Mouse (Mus musculus) naive thymus-derived CD4-positive, alpha-beta T cell, adult 2 months (primary cell): ENCODE measurements around the gene Snx29.
"Not testable (repeated sequence)": the region's sequence is repeated elsewhere in the genome, so short reads cannot be mapped to it uniquely, and the experiment has no call there.

Source experiments
- DNase-seq: peaks from one replicate; pipeline ENCODE4 v3.0.0-alpha.2; 2011; ENCODE audit warnings: low read depth

The Snx29 gene

DNA sequence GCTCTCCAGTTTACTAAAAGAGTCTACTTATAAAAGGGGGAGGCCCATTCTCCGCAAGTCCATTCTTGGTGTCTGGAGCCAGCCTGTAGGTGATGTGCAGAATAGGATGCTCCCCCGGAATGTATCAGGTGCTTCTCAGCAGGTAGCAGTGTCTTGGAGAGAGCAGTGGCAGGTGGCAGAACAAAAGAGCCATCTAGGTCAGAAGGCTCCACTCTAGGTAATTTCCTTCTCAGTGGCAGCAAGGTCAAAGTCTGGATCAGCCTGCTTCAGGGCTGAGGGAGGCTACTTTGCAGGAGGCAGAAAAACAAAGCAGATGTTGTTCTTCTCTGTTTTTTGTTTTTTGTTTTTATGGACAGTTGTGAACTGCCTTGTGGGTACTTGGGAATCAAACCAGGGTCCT lies 37.9 kb downstream of the Snx29 start:
- DNase-seq, result not testable (repeated sequence)

DNA sequence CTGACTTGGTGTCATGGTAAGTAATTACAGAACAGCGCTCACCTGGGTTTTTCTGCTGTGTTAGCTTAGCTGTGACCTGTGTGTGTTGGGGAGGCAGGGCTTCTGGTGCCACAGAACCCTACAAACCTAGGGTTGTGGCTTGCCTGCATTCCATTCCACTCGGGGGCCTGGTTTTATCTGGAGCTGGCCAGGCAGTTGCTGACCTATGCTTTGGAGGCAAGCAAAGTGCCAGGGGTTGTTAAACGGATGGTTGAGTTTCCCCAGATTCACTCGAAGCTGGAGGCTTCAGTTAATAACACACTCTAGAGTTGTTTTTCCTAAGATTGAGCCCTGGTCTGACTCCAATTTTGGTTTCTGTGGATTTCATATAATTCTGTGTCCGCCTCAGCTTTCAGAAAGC lies 42.9 kb downstream of the Snx29 start:
- no peak for DNase-seq

DNA sequence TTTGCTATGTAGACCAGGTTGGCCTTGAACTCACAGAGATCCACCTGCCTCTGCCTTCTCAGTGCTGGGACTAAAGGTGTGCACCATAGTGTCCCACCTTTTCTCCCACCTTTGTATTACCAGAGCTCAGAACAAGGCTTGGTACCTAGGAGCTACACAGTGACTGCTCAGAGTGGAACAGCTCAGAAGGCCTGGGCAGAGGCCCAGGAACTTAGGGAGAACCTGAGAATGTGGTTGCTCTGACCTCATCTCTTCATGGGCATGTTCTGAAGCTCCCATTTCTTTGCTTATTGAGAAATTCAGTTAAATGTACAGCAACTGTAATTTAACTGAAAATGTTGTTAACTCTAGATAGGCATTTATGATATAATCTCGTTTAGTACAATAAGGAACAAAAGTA lies 44.1 kb downstream of the Snx29 start:
- DNase-seq, result no peak

DNA sequence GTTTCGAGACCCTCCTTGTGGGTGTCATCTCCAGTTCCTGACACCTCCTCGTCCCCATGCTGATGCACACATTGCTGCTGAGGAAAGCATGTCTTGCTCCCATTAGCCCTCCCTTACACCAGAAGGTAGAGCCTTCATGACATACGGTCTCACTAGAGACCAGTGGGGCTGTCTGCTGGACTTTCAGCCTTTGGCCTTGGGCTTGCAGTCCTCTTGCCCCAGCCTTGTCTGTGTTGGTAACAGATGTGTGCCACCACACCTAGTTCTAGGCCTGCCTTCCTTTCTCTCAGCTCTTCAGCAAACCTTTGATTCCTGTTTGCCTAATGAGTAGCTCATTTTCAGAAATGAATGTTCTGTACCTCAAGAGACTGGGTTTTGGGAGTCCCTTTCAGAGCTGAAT lies 45.7 kb downstream of the Snx29 start:
- DNase-seq, result no peak

DNA sequence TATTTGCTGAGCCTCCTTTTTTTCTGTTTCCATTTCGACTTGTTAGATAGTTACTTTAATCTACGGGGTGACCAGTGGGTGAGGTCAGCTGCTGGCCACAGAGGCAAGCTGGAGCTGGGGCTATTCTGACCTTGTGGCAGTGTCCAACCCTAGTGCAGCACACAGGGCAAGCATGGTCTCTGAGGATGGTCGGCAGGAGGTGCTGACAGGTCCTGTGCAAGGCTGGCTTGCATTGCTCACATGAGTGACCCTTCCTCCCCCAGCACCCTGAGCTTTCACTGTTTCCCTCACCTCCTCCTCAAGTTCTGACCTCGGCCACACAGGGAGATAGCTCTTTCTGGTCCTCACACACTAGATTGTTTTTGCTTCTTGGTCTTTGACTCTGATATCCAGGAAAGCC lies 46.5 kb downstream of the Snx29 start:
- DNase-seq, result no peak

DNA sequence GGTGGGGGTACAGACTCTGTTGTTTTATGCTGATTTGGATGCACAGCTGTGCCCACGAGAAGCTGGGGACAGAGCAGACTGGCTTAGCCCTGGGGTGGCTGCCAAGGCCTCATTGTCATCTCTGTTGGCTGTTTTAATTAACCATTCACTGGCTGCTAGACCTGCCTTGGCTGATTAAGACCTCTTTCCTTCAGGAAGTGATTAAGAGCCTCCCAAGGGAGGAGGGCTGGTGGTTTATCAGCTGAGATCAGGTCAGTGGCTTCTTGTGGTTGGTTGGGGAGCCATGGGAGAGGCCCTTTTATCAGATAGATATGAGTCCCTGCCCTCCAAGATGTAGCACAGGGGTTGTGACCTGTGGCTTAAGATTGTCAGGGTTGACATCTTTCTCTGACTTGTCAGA lies 46.9 kb downstream of the Snx29 start:
- DNase-seq, result no peak

DNA sequence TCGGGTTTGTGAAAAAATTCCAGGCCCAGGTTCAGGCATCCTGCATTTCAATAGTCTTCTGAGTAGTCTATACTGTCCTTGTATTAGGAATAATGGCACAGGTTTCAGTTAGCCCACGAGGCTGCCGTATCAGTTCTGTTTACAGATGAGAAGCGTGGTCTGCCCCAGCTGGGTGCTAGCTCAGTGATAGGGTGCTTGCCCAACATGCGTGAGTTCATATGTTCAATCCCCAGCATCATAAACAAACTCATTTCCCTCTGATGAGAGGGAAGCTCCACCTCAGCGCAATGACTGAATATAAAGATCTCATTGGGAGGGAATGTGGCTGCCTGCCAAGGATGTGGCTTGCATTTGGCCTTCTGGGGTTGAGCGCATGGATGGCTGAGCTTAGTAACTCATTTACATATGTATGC lies 47.4 kb downstream of the Snx29 start:
- DNase-seq, result no peak

DNA sequence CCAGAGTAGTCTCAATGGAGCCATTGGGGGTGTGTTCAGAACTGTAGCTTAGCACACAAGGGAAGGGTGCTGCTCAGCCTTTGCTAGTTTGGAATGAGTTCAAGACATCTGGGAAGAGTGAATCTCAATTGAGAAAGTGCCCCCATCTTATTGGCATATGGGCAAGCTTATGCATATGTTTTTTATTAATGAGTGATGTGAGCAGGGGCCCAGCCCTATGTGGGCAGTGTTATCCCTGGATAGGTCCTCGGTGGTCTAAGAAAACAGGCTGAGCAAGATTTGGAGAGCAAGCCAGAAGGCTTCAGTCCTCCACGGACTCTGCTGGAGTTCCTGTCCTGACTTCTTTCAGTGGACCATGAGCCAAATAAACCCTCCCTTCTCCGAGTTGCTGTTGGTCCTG lies 56.6 kb downstream of the Snx29 start:
- DNase-seq, result no peak

DNA sequence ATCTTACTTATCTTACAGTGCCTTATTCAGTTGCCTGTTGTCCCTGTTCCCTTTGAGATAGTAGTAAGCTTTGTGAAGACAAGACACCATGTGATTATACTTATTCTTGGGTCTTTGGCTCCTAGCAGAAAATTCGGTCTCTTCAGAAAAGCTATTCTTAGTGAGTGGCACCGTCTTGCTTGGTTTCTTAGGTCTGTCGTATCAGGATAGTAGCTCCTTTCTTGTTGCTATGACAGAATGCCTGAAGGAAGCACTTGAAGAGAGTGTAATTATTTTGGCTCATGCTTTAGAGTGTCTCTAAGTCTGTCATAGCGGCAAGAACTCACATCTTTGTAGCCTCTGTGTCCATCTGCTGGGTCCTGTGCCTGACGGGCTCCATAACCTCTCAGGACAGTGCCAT lies 57.3 kb downstream of the Snx29 start:
- DNase-seq, result no peak

DNA sequence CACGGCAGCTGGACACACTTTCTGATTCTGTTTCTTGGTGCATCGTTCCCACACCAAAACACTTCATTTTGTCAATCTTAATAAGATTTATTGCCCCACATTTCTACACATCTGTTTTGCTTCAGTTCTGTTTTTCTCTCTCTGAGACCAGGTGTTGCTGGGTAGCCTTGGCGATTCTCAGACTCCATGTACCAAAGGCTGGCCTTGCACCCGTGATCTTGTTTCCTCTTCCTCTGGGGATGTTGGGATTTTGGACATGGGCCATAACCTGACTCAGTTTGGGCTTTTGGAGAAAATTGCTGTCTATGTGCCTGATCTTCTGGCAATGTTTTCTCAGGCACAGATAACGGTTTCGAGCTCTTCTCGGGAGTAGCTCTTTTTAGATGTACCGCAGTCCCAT lies 58.2 kb downstream of the Snx29 start:
- no peak for DNase-seq

DNA sequence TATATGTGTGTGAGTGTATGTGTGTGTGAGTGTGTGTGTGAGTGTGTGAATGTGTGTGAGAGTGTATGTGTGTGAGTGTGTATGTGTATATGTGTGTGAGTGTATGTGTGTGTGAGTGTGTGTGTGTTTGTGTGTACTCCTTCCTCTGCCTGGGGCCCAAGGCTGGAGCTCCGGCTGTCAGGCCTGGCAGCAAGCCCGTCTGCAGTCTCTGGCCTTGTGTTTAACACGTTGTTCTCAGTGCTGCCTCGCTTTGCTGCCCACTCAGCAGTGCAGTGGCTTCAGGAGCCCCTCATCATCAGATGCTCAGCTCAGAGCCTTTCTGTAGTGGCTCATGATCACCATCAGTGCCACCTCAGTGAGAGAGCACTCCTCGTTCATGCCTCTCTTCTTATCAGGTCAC lies 61.7 kb downstream of the Snx29 start:
- DNase-seq, result no peak

DNA sequence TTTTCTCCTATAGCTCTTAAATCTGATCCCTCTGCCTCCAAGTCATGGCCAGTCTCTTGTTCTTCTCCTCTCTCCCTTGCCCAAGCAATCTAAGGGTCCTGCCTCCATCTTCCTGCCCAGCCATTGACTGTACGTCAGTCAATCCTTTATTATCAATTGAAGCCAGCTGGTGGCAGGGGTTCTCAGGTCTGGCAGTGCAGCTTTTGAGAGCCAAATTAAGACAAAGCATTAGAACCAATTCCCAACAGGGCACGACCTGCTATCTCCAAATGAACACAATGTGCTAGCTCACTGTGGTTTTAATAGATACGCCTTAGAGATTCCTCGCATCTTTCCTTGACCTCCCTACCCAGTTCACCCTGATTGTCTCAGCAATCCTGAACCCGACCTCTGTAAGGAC lies 62.4 kb downstream of the Snx29 start:
- DNase-seq, result no peak

DNA sequence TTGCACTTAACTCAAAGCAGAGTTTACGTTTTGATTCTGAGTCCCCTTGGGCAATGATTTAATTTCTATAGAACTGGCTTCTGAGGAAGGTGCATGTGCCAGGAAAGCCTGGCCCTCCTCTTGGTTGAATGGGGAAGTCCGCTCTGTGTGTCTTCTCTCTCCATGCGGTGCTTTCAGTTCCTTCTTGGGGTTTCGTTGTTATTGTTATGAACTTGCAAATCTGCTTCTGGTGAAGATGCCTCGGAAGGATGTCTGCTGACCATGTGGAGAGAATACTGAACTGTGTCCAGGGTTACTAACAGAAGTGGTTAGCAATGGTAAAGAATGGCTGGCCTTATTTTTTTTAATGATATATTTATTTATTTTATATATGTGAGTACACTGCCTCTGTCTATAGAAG lies 63.1 kb downstream of the Snx29 start:
- no peak for DNase-seq

DNA sequence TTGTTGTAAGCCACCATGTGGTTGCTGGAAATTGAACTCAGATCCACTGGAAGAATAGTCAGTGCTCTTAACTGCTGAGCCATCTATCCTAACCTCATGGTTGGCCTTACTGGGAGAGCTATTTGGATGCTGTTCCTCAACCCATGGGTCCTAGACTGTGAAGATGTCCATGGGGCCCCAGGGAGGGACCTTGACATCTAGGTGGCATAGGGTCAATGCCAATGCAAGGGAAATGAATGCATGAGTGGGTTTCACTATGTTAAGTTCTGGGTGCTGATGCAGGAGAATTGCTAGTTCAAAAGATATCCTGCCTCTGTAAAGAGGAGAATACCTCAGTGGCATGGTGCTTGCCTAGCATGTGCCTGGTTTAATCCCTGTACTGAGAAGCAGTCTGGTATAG lies 63.5 kb downstream of the Snx29 start:
- no peak for DNase-seq

DNA sequence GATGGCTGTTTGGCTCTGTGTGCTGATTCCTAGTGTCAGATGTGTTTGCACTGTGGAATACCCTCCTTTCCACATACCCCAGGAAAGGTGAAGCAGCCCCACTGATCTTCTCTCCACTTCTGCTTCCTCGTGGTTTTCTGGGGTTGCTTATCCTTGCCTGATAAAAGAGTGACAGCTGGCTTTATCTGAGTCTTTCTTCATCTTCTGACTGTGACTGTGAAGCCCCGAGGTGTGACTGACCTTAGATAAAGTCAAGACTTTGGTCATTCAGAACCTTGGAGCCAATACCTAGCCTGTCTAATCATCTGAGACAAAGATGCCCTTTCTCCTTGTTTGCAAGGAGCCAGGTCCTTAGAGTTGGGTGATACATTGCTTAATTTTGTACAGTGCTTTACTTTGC lies 65.4 kb downstream of the Snx29 start:
- DNase-seq, result no peak

DNA sequence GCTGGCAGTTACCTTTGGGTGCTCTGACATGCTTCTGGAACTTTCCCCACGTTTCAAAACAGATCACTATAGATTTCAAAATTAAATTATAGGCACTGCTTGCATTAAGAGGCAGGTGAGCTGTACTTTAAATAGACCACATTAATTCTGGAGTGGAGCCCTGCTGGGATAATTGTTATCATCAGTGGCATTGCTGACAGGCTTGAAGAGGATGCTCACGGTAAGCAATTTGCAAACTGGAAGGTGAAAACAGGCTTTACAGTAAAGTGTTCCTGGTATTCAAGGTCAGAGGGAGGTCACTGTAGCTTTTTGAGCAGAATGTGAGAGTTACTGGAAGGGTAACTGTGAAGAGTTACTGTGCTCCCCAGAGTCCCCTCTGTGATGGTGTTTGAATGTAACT lies 66.6 kb downstream of the Snx29 start:
- DNase-seq, result no peak

DNA sequence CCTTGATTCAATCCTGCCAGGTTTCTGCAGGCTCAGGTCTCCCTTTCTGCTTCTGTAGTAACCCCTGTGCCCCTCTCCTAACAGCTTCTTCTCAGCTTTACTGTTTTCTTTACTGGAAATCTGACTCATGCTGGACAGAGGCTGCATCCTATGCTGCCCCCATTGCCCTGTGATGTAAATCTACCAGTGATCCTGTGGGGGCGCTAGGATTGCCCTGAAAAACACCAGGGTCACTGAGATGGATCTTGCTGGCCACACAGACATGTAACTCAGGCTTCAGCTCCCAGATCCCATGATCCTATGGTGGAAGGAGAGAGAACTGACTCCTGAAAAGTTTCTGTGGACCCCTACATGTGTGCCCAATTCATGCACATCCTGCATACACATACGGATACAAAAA lies 73.9 kb downstream of the Snx29 start:
- DNase-seq, result no peak

DNA sequence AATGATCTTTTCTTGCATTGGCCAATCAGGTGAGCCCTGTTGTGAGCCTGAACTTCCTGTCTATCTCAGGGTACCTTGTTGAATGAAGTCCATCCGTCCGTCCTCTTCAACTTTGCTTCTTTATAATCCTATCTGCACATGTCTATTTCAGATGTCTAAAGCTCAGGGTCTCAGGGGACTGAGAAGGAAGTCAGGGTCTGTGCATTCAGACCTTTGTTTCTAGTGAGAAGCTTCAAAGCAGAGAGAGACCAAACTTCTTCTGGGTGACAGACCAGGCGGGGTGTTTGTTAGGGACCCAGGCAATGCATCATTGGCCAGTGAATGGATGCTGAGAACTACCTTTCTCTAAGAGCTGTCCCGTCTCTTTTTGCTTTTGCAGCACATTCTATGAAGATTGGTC lies 76.7 kb downstream of the Snx29 start:
- no peak for DNase-seq

DNA sequence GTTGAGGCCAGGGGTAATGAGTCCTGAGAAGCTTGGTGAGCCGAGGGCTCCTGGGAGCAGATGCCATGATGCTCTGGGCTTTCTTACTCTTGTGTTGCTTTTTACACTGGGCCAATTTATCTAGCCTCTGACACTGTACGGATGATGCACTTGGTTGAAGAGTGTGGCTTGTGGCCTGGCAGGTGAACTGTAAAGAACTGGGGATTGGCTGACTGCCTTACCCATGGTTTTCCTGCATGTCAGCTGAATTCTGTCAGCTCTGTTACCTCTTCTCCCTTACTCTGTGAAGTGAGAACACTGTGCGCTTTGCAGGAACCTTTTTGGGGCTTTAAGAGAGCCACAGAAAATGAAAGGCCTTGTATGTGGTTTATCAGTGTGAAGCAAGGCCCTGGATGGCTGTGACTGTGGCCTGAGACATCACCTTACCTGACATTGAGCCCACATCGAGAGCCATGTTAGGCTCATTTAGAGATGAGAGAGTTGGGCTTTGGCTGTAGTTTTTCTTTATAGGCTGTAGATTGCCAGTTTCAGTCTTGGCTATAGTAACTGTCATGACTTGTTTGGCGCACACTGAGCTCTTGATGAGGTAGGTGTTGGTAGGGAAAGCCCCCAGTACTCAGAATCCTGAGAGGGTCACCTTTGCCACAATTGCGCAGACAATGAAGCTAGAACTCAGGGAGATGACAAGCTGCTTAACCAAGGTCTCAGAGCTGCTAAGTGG lies 77.3 kb downstream of the Snx29 start:
- DNase-seq, result no peak

DNA sequence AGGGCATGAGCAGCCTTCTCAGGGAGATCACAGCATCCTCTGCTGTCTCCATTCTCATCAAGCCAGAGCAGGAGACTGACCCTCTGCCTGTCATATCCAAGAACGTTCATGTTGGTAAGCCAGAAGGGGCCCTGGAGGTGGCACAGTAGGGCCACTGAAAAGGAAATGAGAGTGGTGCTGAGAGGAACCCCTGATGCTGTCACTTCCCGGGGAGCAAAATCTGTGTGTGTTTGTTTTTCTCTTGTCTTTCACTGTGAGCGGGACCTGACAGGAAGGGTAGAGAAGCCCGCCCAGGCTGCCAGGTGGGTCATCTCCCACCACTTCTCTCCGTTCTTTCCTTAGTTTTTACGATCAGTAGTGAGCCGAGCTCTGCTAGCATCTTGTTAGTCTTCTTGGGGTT lies 78.2 kb downstream of the Snx29 start:
- DNase-seq, result no peak

DNA sequence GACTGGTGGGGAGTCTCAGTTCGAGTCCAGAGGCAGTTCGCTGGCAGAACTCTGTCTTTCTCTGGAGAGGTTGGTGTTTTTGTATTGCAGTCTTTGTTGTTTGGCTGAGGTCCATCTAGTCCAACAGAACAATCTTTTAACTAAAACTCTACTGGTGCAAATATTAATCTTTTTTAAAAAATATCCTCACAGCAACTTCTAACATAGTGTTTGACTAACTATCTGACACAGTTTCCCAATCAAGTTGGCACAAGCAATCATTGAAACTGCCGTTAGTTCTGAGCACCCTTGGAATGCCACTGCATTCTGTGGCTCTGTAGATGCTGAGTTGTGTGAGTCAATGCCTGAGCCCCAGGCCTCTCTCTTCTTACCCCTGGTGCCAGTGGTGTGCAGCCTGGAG lies 82.5 kb downstream of the Snx29 start:
- no peak for DNase-seq

DNA sequence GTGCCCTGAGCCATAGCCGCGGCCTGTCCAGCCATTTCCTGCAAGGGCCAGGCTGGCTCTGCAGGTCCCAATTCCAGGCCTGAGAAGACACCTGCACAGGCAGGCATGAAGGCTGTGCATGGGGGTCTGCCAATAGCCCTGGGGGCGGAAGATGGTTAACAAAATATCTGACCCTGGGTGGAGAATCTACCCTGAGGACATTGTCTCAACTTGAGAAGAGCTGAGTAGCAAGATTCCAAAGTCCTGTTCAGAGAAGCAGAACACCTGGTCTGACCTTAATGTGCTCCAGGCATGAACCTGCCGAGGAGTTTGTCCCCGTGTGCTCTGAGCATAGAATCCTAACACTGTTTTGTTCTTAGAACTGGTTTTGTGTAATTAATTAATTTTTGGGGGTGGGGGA lies 83.5 kb downstream of the Snx29 start:
- no peak for DNase-seq

DNA sequence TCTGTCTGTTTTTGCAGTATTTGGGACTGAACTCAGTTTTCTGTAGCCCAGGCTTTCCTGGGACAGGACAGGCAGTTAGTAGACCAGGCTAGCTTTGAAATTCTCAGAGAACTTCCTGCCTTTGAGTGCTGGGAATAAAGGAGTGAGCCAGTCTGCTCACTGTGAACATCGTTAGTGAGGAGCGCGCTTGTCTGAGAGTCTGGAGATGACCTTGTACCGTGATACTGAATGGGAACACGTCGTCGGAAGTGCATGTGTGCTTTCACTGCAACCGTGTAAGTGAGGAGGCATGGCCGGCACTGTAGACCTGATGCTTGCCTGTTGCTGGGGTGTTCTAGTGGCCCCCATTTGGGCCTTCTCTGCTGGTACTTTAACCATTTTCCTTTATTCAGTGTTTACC lies 83.9 kb downstream of the Snx29 start:
- DNase-seq, result no peak

DNA sequence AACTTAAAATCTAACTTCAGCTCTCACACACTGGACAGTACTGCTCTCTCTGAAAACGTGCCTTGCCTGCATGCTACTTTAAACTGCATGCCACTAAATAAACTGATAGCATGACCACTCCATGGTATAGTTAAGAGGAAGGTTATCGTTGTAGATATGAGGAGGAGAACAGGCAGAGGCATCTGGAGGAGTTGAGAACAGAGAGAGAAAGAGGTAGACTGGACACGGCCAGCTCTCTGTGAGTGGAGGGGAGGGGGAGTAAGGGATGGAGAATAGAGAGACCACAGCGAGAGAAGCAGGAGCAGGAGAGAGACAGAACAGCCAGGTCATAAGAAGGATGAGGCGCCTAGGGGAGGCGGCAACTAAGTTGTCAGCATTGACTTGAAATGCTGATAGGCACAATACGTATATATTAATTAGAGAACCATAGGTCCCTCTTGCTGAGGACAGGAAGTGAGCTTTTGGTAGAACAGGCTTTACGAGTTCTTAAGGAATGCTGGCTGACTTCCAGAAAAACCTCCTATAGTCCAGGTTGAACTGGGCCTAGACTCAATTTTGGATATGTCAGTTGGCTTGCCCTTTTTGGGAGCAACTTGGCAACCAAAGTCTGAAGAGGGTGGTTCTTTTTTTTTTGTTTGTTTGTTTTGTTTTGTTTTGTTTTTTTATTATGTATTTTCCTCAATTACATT lies 85.4 kb downstream of the Snx29 start:
- no peak for DNase-seq
